Mouse (Mus musculus) heart, embryonic 14.5 days (tissue): ENCODE data around the gene Dpagt1. TPM values are rescaled to one million over a fixed set of nuclear protein-coding genes. Genes with fewer than 3 reads are reported as not detected.

Source experiments
- ATAC-seq: fragments of 200-750 bp; cut with Nextera tagmentation; 2 replicates; pipeline ENCODE4 v1.8.0; 2017; ENCODE audit warnings: low read depth, moderate TSS enrichment; ENCODE audit not compliant: insufficient number of reproducible peaks, insufficient read depth, low FRiP score
- H3K27ac ChIP-seq, 2 experiments: fragments of 200-500 bp in 1 of 2; fragments of 300-500 bp in 1 of 2; sonication (generic) in 1 of 2; replicated peaks in 1 of 2; 2 replicates each; pipeline ENCODE4 v1.5.1; 2012 to 2014; ENCODE audit warnings: low read depth in 2 of 2, low read length in 2 of 2, control low read depth in 1 of 2, mild to moderate bottlenecking in 1 of 2, mixed read lengths in 1 of 2; ENCODE audit not compliant: control insufficient read depth in 1 of 2, insufficient read depth in 1 of 2
- H3K27me3 ChIP-seq: fragments of 300-500 bp; sonication (generic); 2 replicates; pipeline ENCODE4 v1.6.1; 2014; ENCODE audit warnings: mild to moderate bottlenecking, low read length, control low read depth; ENCODE audit not compliant: control insufficient read depth, insufficient read depth
- H3K36me3 ChIP-seq: fragments of 300-500 bp; sonication (generic); 2 replicates; pipeline ENCODE4 v1.6.1; 2014; ENCODE audit warnings: mild to moderate bottlenecking, control low read depth, low read length, mixed read lengths; ENCODE audit not compliant: control insufficient read depth, insufficient read depth
- H3K4me1 ChIP-seq, 2 experiments: fragments of 200-500 bp in 1 of 2; fragments of 300-500 bp in 1 of 2; sonication (generic) in 1 of 2; 2 replicates each; pipeline ENCODE4 v1.6.1; 2012 to 2014; ENCODE audit warnings: low read length in 2 of 2, control low read depth in 1 of 2, mixed read lengths in 1 of 2; ENCODE audit not compliant: control insufficient read depth in 2 of 2, insufficient read depth in 2 of 2
- H3K4me2 ChIP-seq: fragments of 300-500 bp; sonication (generic); 2 replicates; pipeline ENCODE4 v1.6.1; 2014; ENCODE audit warnings: mild to moderate bottlenecking, low read length
- H3K4me3 ChIP-seq, 2 experiments: fragments of 200-500 bp in 1 of 2; fragments of 300-500 bp in 1 of 2; sonication (generic) in 1 of 2; 2 replicates each; pipeline ENCODE4 v1.5.1; 2012 to 2014; ENCODE audit warnings: low read length in 2 of 2, mild to moderate bottlenecking in 2 of 2, control low read depth in 1 of 2, low read depth in 1 of 2, moderate library complexity in 1 of 2; ENCODE audit not compliant: control insufficient read depth in 1 of 2, insufficient read depth in 1 of 2
- H3K9ac ChIP-seq: fragments of 300-500 bp; sonication (generic); 2 replicates; pipeline ENCODE4 v1.6.1; 2014; ENCODE audit warnings: mild to moderate bottlenecking, low read length
- H3K9me3 ChIP-seq: fragments of 300-500 bp; sonication (generic); 2 replicates; pipeline ENCODE4 v1.6.1; 2016; ENCODE audit warnings: low read length, control low read depth; ENCODE audit not compliant: control insufficient read depth
- WGBS: fragments of 180-500 bp; shearing (Covaris S2); extraction: QIAGEN DNeasy Blood & Tissue Kit; methylation state at CpG from one replicate; pipeline ENCODE4 v1.1.7; 2014; 5-methylcytosine and 5-hydroxymethylcytosine counted together
- polyA plus RNA-seq: library from polyadenylated mRNA; unstranded; fragments of >200 nt; fragmentation: Nextera tagmentation; extraction: Ambion mirVana; gene quantifications from 2 replicates; pipeline ENCODE4 v1.2.1, GENCODE M21; 2014

The Dpagt1 gene
- polyA plus RNA-seq, 1 experiment from 2014 or later = 37.8 TPM

- H3K27me3 ChIP-seq = no peaks in the 10 kb centered on the region
These were observed 698 bp downstream of the Dpagt1 start for GRCm38 (mm10) chr9:44326371-44327063.

GRCm38 (mm10) chr9:44327064-44327711 lies 1.4 kb downstream of the Dpagt1 start:
- ATAC-seq = peak; percentile 52; the same call in 1 of the 2 replicates
- H3K4me1 ChIP-seq = peaks cover 7 to 13% of the 10 kb centered on the region in 2 experiments

More at GRCm38 (mm10) chr9:44326371-44327063, 698 bp downstream of the Dpagt1 start:
- peak overlapping the region; percentile 94 for H3K9ac ChIP-seq
- peak overlapping the region; percentile 86 for H3K4me2 ChIP-seq
- peaks cover 35% of the 10 kb centered on the region for H3K36me3 ChIP-seq
- H3K9me3 ChIP-seq = no peaks in the 10 kb centered on the region
- 0% methylated on average over 38 of the region's 38 CpGs for WGBS
- peak; percentile 88 for ATAC-seq
- H3K4me3 ChIP-seq = peak overlapping the region; percentile 80
- H3K4me1 ChIP-seq = peaks cover 7 to 13% of the 10 kb centered on the region in 2 experiments
- peak overlapping the region; percentile 90 to 96 for H3K27ac ChIP-seq

DNA sequence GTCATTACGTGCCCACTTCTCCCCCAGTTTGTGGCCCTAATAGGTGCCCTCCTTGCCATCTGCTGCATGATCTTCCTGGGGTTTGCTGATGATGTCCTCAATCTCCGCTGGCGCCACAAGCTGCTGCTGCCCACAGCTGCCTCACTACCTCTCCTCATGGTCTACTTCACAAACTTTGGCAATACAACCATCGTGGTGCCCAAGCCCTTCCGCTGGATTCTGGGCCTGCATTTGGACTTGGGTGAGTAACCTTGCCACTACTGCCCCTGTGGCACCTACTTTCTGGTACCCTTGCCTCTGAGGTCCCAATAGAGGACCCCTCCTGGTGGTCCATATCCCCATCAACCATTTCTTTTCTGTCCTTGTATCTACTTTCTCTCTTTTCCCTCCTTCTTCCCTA lies 2.1 kb downstream of the Dpagt1 start:
- ATAC-seq = no peak
- H3K4me2 ChIP-seq = peak overlapping the region; percentile 86
- WGBS = 87% methylated on average over 5 of the region's 5 CpGs
- H3K9me3 ChIP-seq = no peaks in the 10 kb centered on the region
- peak overlapping the region in 1 of 2 experiments; percentile 96; a peak in 2 of 4 replicates for H3K27ac ChIP-seq
- peaks cover 49% of the 10 kb centered on the region for H3K36me3 ChIP-seq
- H3K4me3 ChIP-seq = peak overlapping the region; percentile 80
- peak overlapping the region; percentile 94 for H3K9ac ChIP-seq
- H3K27me3 ChIP-seq = no peaks in the 10 kb centered on the region
- H3K4me1 ChIP-seq = peaks cover 7 to 13% of the 10 kb centered on the region in 2 experiments

More at GRCm38 (mm10) chr9:44327064-44327711, 1.4 kb downstream of the Dpagt1 start:
- WGBS = under 1% methylated on average over 22 of the region's 22 CpGs
- Histone ChIP-seq H3K4me3 (peak overlapping the region; percentile 80), H3K27ac (peak overlapping the region; percentile 90 to 96), H3K36me3 (peaks cover 42% of the 10 kb centered on the region), H3K9ac (peak overlapping the region; percentile 94), H3K9me3 (no peaks in the 10 kb centered on the region), H3K4me2 (peak overlapping the region; percentile 86), H3K27me3 (no peaks in the 10 kb centered on the region)

DNA sequence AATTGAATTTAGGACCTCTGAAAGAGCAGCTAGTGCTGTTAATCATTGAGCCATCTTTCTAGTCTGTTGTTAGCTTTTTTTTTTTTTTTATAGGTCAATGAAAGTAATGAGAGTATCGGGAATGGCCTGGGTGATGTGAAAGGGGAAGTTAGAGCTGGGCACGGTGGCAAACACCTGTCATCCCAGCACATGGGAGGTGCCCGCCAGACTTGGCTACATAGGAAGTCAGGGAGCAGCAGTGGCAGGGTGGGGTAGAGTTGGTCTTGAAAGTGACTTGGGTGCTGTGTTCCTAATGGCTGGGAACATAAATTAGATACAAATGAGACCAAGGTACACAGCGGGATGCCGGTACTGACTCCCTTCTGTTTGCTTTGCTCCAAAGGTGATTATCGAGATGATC lies 4.9 kb downstream of the Dpagt1 start:
- WGBS = 93% methylated on average over 6 of the region's 6 CpGs
- H3K4me1 ChIP-seq = peaks cover 7 to 11% of the 10 kb centered on the region in 2 experiments
- no peaks in the 10 kb centered on the region for H3K9me3 ChIP-seq
- no peak overlapping the region for H3K4me3 ChIP-seq
- H3K36me3 ChIP-seq = peaks cover 59% of the 10 kb centered on the region
- no peak overlapping the region for H3K27ac ChIP-seq
- H3K9ac ChIP-seq = no peak overlapping the region
- H3K4me2 ChIP-seq = no peak overlapping the region
- H3K27me3 ChIP-seq = no peaks in the 10 kb centered on the region
- no peak for ATAC-seq

GRCm38 (mm10) chr9:44332918-44333638 lies 7.3 kb downstream of the Dpagt1 start:
- Histone ChIP-seq H3K27me3 (no peaks in the 10 kb centered on the region), H3K36me3 (peaks cover 74% of the 10 kb centered on the region), H3K9me3 (no peaks in the 10 kb centered on the region), H3K4me1 (peaks cover 4 to 20% of the 10 kb centered on the region in 2 experiments; a peak in 3 of 4 replicates), H3K4me2 (no peak overlapping the region), H3K4me3 (no peak overlapping the region), H3K27ac (no peak overlapping the region), H3K9ac (no peak overlapping the region)
- ATAC-seq = no peak
- WGBS = 94% methylated on average over 13 of the region's 13 CpGs

DNA sequence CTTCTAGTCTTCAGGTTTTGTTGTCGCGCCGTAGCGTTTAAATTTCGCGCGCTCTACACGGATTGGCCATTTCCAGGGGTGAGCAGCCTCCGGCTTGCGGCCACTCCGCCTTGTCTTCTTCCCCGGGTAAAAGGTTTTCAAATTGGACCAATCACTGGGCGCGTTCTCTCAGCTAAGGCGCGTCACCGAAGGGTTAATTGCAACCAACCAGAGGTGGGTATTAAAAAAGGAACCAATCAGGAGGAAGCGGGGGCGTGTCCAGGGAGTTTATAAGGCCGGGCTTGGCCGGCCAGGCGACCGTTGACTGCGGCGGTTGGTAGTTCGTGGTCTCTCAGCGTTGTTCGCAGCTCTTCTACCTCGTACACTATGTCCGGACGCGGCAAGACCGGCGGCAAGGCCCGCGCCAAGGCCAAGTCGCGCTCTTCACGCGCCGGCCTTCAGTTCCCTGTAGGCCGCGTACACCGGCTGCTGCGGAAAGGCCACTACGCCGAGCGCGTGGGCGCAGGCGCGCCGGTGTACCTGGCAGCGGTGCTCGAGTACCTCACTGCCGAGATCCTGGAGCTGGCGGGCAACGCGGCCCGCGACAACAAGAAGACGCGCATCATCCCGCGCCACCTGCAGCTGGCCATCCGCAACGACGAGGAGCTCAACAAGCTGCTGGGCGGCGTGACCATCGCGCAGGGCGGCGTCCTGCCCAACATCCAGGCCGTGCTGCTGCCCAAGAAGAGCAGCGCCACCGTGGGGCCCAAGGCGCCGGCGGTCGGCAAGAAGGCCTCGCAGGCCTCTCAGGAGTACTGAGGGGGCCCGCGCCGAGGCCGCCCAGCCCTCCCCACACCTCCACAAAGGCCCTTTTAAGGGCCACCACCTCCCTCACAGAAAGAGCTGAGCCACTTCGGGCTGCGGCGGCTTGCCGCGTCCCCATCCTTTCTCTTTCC lies 8.8 kb downstream of the Dpagt1 start, which contains the start of gene H2afx:
H2afx (plus strand) TSS at position 299 of the 935 bp plus-strand sequence.
- H3K9ac ChIP-seq = peak within 1 kb of the TSS; percentile 99
- H3K27me3 ChIP-seq = no peaks in the 10 kb centered on the region
- peak within 1 kb of the TSS; percentile 94 to 96 for H3K27ac ChIP-seq
- peaks cover 74% of the 10 kb centered on the region for H3K36me3 ChIP-seq
- H3K4me3 ChIP-seq = peak within 1 kb of the TSS; percentile 82 to 87
- under 1% methylated on average over 86 of the region's 91 CpGs for WGBS
- peak; percentile 92 for ATAC-seq
- peaks cover 4 to 20% of the 10 kb centered on the region in 2 experiments; a peak in 3 of 4 replicates for H3K4me1 ChIP-seq
- no peaks in the 10 kb centered on the region for H3K9me3 ChIP-seq
- H3K4me2 ChIP-seq = peak within 1 kb of the TSS; percentile 68
